Mouse (Mus musculus): ENCODE results near the gene Sgms1.

The Sgms1 gene

DNA sequence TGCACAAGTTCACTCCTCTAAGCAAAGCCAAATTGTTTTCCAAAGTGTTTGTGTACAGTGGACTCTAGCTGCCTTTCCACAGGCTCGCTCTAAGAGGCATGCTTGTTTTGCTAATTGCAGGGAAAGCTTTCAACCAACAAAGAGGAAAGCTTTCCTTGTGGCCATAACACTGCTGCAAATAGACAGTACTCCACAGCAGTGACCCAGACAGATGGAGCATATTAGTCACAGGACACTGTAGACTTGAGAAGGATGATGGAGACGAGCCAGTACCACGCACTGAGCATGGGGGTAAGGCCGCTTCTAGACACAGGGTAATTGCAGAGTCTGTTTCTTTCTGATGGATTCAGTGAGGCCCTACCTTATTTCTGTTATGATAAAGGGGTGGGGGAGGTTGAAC, 33.3 kb downstream of the Sgms1 start:
- no peak for DNase-seq (ENCODE audit: low read depth)

GRCm38 (mm10) chr19:32353447-32353846, 36.1 kb downstream of the Sgms1 start:
- DNase-seq (ENCODE audit: low read depth), result no peak

DNA sequence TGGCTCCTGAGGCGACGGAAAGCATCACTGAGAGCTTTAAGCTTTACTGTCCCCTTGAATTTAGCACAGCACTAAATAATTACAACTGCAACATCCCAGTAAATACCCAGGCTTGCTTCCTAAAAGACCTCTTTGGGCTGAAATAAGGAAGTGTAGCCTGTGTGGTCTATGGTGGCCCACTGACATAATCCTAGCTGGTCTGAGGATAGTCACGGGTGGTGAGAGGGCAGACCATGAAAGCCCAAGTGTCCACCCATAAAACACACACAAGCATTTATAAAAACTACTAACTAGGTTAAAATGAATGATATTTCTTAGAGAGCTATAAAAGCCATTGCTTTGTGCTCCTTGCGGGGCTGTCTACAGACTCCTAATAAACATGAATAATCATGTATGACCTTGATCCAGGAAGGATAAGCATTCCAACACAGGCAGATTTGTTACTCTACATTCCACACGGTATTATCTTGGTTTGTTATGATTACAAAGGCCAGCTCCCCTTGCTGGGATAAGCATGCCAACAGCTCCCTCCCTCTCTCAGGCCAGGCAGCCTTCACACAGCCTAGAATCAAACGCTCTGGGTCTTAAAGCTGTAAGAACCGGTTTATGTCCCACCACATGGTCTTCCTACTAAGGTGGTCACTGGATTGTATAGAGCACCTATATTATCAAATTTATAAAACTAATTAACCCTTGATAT, 40.4 kb downstream of the Sgms1 start:
- no peak for DNase-seq (ENCODE audit: low read depth)

- DNase-seq (ENCODE audit: low read depth), result no peak
Measured at GRCm38 (mm10) chr19:32347491-32347890, 42.0 kb downstream of the Sgms1 start.

DNA sequence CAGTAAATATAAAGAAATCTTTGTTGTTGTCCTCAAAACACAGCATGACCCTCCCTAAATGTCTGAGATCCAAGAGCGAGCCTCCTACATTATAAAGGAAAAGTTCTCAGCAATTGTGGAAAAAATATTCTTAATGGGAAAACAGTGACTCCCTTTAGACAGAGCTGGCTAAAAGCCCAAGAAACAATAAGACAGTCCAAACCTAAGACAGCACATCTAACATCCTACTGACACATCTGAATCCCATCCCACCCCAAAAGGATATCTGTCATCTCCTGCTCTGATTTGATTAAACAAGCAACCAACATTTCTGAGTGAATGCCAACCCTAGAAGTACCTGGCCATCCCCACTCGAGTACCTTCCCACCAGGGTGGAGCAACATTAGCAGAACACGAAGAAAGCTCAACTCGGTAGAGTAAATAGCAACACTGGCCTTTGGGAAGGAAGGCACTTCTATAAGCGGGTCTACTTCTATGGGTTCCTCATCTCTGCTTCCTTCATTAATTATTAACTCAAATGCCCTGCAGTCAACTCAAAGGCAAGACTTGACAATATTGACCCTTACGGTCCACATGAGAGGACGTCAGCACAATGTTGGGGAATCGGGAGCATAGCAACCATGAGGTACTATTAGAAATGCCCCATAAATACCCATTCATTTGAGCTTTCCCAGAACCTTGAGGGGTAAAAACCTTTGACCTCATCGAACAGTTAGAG, 42.7 kb downstream of the Sgms1 start:
- DNase-seq (ENCODE audit: low read depth), result no peak

GRCm38 (mm10) chr19:32346176-32346575, 43.3 kb downstream of the Sgms1 start:
- DNase-seq (ENCODE audit: low read depth), result no peak

- no peak for DNase-seq (ENCODE audit: low read depth)
Measured at GRCm38 (mm10) chr19:32345181-32345745, 44.3 kb downstream of the Sgms1 start.

GRCm38 (mm10) chr19:32344738-32345121, 44.8 kb downstream of the Sgms1 start:
- DNase-seq (ENCODE audit: low read depth), result no peak

DNA sequence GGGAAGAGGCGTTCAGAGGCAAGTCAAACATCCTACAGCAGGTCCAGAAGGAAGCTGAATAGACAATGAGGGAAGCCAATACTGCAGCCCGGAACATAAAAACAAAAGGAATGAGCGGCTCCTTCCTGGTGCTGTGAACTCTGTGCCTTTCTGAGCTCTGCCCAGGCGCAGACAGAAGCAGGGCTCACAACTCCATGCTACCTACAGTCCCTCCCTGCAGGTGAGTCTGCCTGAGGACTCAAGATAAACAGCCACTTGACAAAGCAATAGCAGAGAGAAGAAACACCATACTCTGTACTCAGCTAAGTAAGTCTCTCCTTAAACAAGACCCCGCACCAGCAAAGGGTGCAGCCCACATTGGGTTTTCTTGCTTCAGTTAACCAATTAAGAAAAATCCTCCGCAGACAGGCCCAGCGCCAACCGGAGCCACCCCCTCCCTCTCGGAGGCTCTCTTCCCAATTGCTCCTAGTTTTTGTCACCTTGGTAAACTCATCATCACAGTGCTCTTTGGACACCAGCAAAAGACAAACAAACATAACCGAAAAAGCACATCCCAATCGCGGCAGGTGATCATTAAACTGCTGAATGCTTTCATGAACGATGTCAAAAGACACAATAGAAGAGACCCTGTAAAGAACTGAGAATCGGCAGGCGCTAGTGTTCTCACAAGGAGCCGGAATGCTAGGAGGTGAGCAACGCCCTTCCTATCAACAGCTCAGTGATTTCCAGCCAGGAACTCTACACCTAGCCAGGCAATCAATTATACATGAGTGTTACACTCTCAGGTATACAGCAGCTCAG, 45.4 kb downstream of the Sgms1 start:
- DNase-seq (ENCODE audit: low read depth), result no peak

- DNase-seq (ENCODE audit: low read depth), result no peak
Measured at GRCm38 (mm10) chr19:32342436-32342835, 47.1 kb downstream of the Sgms1 start.

GRCm38 (mm10) chr19:32341091-32341490, 48.4 kb downstream of the Sgms1 start:
- no peak for DNase-seq (ENCODE audit: low read depth)

DNA sequence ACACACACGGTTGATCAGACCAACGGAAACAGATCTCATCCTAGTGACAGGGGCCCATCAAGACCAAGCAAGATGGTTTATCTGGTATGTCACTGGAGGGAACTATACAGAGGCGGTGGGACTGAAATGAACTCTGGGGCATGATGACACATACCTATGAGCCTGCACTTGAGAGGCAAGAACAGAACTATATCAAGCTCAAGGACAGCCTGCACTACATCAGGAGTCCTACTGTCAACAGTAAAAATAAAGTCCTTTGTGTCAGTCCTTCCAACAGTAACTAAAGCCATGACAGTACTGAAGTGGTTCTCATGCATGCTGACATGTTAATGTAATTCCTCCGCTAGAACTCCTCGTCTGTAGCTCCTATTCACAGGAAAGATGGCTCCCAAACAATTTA, 49.3 kb downstream of the Sgms1 start:
- DNase-seq (ENCODE audit: low read depth), result no peak

GRCm38 (mm10) chr19:32337708-32338107, 51.8 kb downstream of the Sgms1 start:
- no peak for DNase-seq (ENCODE audit: low read depth)

- no peak for DNase-seq (ENCODE audit: low read depth)
Measured at GRCm38 (mm10) chr19:32334751-32335150, 54.8 kb downstream of the Sgms1 start.

- DNase-seq (ENCODE audit: low read depth), result no peak
Measured at GRCm38 (mm10) chr19:32333544-32333943, 56.0 kb downstream of the Sgms1 start.

GRCm38 (mm10) chr19:32332779-32333460, 56.6 kb downstream of the Sgms1 start:
- DNase-seq (ENCODE audit: low read depth), result no peak

- no peak for DNase-seq (ENCODE audit: low read depth)
Measured at GRCm38 (mm10) chr19:32330231-32330630, 59.3 kb downstream of the Sgms1 start.

- no peak for DNase-seq (ENCODE audit: low read depth)
Measured at GRCm38 (mm10) chr19:32329511-32329910, 60.0 kb downstream of the Sgms1 start.

GRCm38 (mm10) chr19:32328089-32328828, 61.3 kb downstream of the Sgms1 start:
- no peak for DNase-seq (ENCODE audit: low read depth)

GRCm38 (mm10) chr19:32326621-32327021, 62.9 kb downstream of the Sgms1 start:
- DNase-seq (ENCODE audit: low read depth), result no peak

- DNase-seq (ENCODE audit: low read depth), result no peak
Measured at GRCm38 (mm10) chr19:32326156-32326555, 63.4 kb downstream of the Sgms1 start.

Data from c-Kit-positive CD71-negative TER-119-negative erythroid progenitor cells, embryonic 14.5 days (primary cell).